Mouse (Mus musculus): ENCODE measurements around the gene Cept1. TPM values are rescaled to one million over a fixed set of nuclear protein-coding genes. Genes with fewer than 3 reads are reported as not detected.

Gene Cept1
- total RNA-seq, 2 experiments from 2014 or later = 30.4 to 33.1 TPM

GRCm38 (mm10) chr3:106495346-106496044 lies 52.1 kb downstream of the Cept1 start:
- no peak for DNase-seq (ENCODE audit: low spot score in 2 of 2)

GRCm38 (mm10) chr3:106494417-106494950 lies 53.1 kb downstream of the Cept1 start:
- DNase-seq (ENCODE audit: low spot score in 2 of 2) = no peak

DNA sequence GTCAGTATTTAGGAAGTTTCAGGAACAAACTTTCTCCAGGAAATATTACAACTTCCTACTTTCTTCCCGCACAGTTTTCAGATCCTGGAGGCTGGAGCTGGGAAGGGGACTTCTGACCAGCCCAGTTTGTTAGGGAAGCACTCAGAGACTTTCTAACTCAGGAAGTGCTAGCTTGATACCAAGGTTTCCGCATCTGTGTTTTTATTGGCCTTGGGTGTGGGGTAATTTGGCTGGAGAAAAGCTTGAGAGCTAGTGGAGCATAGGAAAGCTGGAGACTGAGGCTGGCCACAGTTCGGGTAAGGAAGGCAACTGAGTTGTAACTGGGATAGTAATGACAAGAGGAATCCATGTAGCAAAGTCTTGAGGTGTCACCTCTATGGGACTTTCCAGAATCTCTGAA lies 53.7 kb downstream of the Cept1 start:
- DNase-seq (ENCODE audit: low spot score in 2 of 2) = no peak

GRCm38 (mm10) chr3:106493202-106493601 lies 54.4 kb downstream of the Cept1 start:
- DNase-seq (ENCODE audit: low spot score in 2 of 2) = no peak

DNA sequence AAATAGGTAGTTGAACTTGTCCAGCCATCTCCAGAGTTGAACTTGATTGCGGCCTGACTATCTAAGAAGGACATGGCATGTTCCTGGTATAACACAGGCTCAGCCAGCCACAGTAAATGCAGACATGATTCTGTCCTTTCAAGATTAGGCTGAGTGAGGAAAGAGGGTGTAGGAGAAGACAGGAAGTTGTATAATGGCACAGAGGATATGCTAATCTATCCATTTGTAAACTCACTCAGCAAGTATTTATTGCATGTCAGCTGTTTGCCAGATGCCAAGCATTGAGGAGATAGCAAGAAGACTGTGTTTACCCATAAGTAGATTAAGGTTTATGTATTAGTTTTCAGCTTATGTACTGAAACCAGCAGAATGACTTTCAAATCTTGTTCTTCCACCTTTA lies 54.9 kb downstream of the Cept1 start:
- no peak for DNase-seq (ENCODE audit: low spot score in 2 of 2)

GRCm38 (mm10) chr3:106490239-106490638 lies 57.4 kb downstream of the Cept1 start:
- no peak for DNase-seq (ENCODE audit: low spot score in 2 of 2)

DNA sequence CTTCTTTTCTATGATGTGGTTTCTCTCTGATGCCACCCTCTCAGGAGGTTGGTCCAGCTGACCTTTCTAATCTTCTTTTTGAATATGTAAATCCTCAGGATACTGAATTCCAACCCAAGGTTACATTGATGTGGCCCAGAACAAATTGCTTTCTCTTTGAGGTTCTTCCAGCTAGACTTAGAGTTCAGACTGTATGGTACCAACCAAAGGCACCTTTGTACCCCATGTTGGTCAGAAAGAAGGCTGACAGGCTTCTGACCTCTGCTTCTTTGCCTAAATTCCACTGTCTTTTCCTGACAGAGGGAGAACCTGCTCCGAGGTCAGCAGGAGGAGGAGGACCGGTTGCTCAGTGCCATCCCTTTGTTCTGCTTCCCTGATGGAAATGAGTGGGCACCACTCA lies 60.1 kb downstream of the Cept1 start:
- no peak for DNase-seq (ENCODE audit: low spot score in 2 of 2)

GRCm38 (mm10) chr3:106485810-106486209 lies 61.8 kb downstream of the Cept1 start:
- no peak for DNase-seq (ENCODE audit: low spot score in 2 of 2)

- DNase-seq (ENCODE audit: low spot score in 2 of 2) = no peak
Observed at GRCm38 (mm10) chr3:106484861-106485260, 62.7 kb downstream of the Cept1 start.

DNA sequence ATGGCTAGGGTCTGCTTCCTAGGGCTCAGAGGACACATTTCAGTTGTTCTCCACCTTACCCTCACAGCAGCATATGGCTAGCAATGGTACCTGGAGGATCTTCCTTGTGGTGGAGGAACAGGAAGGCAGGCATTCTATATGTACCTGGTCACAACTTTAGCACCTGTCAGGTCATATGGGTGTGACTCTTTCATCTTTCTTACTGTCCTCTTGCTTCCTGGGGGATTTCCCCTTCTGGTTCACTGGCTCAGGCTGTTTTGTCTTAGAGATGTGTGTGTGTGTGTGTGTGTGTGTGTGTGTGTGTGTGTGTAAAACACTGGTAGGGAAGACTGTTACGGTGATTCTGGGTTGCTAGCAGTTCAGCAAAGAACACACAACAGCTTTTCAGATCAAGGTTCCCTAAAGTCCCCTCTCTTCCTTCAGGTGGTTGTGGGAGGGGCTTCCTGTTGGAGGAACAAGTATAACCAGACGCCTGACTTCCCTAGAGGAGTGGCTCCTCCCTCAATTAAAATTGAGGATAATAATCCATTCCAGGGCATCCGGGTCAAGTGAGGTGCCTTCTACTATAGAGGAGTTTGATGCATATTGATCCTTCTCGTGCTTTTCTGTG lies 63.7 kb downstream of the Cept1 start:
- DNase-seq (ENCODE audit: low spot score in 2 of 2) = no peak

- no peak for DNase-seq (ENCODE audit: low spot score in 2 of 2)
Observed at GRCm38 (mm10) chr3:106483297-106483696, 64.3 kb downstream of the Cept1 start.

DNA sequence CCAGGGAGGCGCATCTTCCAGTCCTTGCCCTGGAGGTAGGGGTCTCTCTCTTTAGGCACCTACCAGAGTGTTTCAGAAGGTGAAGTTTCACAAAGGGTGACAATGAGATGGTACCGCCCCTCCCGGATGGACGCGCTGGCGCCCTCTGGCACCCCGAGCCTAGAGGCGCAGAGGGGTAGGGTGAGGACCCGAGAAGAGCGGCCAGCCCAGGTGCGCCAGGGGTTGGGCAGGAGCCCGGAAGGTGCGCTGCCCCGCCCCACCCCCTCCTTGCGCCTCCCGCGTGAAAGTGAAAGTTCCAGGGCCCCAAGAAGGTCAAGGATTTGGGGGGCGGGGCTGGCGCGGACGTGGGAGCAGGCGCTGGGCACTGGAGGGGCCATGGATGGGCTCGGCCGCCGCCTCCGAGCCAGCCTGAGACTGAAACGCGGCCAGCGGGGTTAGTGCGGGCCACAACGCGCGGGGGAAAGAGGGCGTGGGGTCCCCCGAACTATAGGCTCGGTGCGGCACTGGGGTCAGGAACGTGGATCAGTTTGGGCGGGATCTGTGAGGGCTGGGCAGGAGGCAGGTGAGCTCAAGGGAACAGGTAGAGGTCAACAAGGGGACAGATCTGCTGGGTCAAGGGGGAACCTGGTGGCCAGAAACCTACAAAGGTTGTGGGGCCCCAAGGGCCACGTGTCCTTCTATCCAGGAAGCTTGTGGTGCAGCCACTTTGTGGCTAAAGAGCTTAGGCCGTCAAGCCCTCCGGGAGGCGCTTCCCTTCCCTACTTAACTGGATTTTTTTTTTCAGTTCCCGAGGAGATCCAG lies 65.1 kb downstream of the Cept1 start, which contains the start of gene Dennd2d:
TSS of gene Dennd2d (plus strand) at position 125 of the 801 bp plus-strand sequence.
- DNase-seq (ENCODE audit: low spot score in 2 of 2) = peak in 1 of 2 experiments; percentile 13

GRCm38 (mm10) chr3:106476863-106477262 lies 70.7 kb downstream of the Cept1 start:
- no peak for DNase-seq (ENCODE audit: low spot score in 2 of 2)

GRCm38 (mm10) chr3:106474210-106474609 lies 73.4 kb downstream of the Cept1 start:
- DNase-seq (ENCODE audit: low spot score in 2 of 2) = no peak

GRCm38 (mm10) chr3:106464750-106465149 lies 82.9 kb downstream of the Cept1 start:
- DNase-seq (ENCODE audit: low spot score in 2 of 2) = no peak

DNA sequence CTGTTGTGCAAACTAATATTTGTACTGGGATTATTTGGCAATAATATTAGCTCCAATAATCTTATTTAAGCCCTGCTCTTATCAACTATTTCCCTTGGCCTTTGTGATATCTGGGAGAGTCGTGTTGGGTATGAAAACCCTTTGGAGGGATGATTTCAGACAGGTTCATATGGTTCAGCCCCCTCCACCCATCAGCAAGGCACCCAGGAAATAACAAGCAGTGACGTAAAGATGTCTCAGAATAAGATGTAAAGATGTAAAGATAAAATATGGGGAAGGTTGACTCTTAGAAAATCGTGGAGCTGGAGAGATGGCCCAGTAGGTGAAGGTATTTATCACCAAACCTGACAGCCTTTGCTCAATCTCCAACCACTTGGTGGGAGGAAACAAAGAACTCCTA lies 85.1 kb downstream of the Cept1 start:
- no peak for DNase-seq (ENCODE audit: low spot score in 2 of 2)

DNA sequence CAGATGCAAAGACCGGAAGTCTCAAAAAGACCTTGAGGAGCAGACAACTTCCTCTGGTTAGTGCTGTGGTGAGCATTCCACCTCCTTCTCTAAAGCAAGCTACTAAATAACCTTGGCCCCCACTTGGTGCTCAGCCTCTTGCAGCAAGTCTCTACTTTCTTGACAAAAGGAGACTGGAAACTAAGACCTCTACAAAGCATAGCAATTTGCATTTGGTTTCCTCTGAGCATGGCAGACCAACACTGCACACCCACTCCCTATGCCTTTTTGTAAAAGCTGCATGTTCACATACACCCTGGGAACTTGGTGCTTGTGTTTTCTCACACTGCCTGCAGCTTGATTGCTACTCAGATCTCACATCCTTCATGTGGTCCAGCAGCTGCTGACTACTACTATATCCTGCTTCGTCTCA lies 85.5 kb downstream of the Cept1 start:
- DNase-seq (ENCODE audit: low spot score in 2 of 2) = no peak

DNA sequence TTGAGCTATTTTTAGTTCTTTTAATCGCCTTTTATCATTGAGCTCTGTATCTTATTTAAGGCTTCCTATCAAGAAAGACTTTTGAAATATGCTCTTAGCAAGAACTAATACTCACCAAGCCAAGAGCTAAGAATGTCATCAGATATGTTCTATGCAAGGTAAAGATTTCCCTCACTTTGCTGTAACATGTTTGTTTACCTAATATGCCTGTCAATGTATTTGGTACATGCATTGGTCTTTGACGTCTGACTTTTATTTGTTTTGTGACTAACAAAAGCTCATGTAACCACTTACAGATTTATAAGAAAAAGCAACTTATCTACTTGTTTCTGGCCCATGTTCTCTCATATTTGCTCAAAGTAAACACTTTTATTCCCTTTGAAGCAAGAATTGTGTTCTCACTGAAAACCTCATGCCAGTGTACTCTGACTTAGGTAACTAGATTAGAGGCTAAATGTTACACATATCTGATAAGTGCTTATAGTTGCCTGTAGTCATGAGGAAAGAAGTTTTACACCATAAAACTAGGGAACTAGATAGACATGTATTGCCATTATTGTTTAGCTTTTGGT lies 90.2 kb downstream of the Cept1 start:
- no peak for DNase-seq (ENCODE audit: low spot score in 2 of 2)

GRCm38 (mm10) chr3:106452616-106453015 lies 95.0 kb downstream of the Cept1 start:
- no peak for DNase-seq (ENCODE audit: low spot score in 2 of 2)
